Mouse (Mus musculus) heart, adult 2 months (tissue): ENCODE results near the gene Pomgnt1. TPM values are rescaled to one million over a fixed set of nuclear protein-coding genes. Genes with fewer than 3 reads are reported as not detected.

ENCODE experiments used
- DNase-seq, 2 experiments: peaks; one replicate each; pipeline ENCODE4 v3.0.0; 2021
- H3K27ac ChIP-seq: fragments of 200-600 bp; 2 replicates; pipeline ENCODE4 v1.8.1; 2022
- H3K27me3 ChIP-seq: fragments of 200-500 bp; 2 replicates; pipeline ENCODE4 v1.6.1; 2012; ENCODE audit warnings: mild to moderate bottlenecking, low read length, inconsistent platforms, mixed read lengths; ENCODE audit not compliant: control insufficient read depth, insufficient read depth
- H3K36me3 ChIP-seq: fragments of 200-500 bp; 2 replicates; pipeline ENCODE4 v1.6.1; 2012; ENCODE audit warnings: low read length, inconsistent platforms; ENCODE audit not compliant: control insufficient read depth, insufficient read depth
- H3K4me1 ChIP-seq: fragments of 200-500 bp; 2 replicates; pipeline ENCODE4 v1.6.1; 2011; ENCODE audit warnings: low read length; ENCODE audit not compliant: control insufficient read depth, insufficient read depth
- H3K4me3 ChIP-seq: fragments of 200-600 bp; 2 replicates; pipeline ENCODE4 v1.8.1; 2022
- H3K79me2 ChIP-seq: fragments of 200-500 bp; replicated peaks from 2 replicates; pipeline ENCODE4 v1.6.1; 2012; ENCODE audit warnings: mild to moderate bottlenecking, inconsistent platforms, low read length, moderate library complexity, mixed read lengths; ENCODE audit not compliant: control insufficient read depth, insufficient read depth
- H3K9ac ChIP-seq: fragments of 200-500 bp; 2 replicates; pipeline ENCODE4 v1.6.1; 2012; ENCODE audit warnings: low read depth, mild to moderate bottlenecking, control low read depth, inconsistent platforms, low read length, mixed read lengths
- CTCF ChIP-seq: fragments of 200-600 bp; IDR thresholded peaks from 2 replicates; pipeline ENCODE4 v1.8.1; 2022; ENCODE audit warnings: antibody characterized with exemption, mild to moderate bottlenecking, moderate library complexity
- EP300 ChIP-seq: fragments of 200-500 bp; IDR thresholded peaks from 2 replicates; pipeline ENCODE4 v1.6.1; 2011; ENCODE audit warnings: low read depth, low read length, control low read depth; ENCODE audit not compliant: insufficient read depth
- POLR2A ChIP-seq: fragments of 200-500 bp; IDR thresholded peaks from 2 replicates; pipeline ENCODE4 v1.6.1; 2011; ENCODE audit warnings: mild to moderate bottlenecking, low read depth, low read length, control low read depth; ENCODE audit not compliant: insufficient read depth
- WGBS: fragments of 180-500 bp; shearing (Covaris S2); methylation state at CpG from one replicate; pipeline ENCODE4 v1.1.7; 2018; 5-methylcytosine and 5-hydroxymethylcytosine counted together
- intact Hi-C: fragments of 180-260 bp; cut with DNase I; formaldehyde crosslinking; loops from one replicate; pipeline ENCODE4 v1.15.1; 2025
- polyA plus RNA-seq: library from polyadenylated mRNA; depleted of rRNA; stranded (reverse); fragments of >200 nt; gene quantifications from 2 replicates; pipeline ENCODE4 v1.2.3, GENCODE M21; 2012
- total RNA-seq, 2 experiments: library from RNA; stranded (reverse); gene quantifications; 2 replicates each; pipeline ENCODE4 v1.2.3; 2021

Pomgnt1 gene
- total and polyA plus RNA-seq, 3 experiments, result 44.4 to 59.5 (median 52.7) TPM

GRCm38 (mm10) chr4:116164759-116165554, 41.3 kb downstream of the Pomgnt1 start:
- Histone ChIP-seq H3K9ac (no peak overlapping the region), H3K79me2 (no peaks in the 10 kb centered on the region), H3K4me3 (no peak overlapping the region), H3K27me3 (no peaks in the 10 kb centered on the region), H3K36me3 (no peaks in the 10 kb centered on the region), H3K4me1 (peaks cover 10% of the 10 kb centered on the region), H3K27ac (no peak overlapping the region)
- intact Hi-C loops, result no loop called here
- DNase-seq, result no peak
- TF ChIP-seq EP300 (no peak), POLR2A (no peak), CTCF (no peak)
- WGBS, result 84% methylated on average over 2 of the region's 2 CpGs

DNA sequence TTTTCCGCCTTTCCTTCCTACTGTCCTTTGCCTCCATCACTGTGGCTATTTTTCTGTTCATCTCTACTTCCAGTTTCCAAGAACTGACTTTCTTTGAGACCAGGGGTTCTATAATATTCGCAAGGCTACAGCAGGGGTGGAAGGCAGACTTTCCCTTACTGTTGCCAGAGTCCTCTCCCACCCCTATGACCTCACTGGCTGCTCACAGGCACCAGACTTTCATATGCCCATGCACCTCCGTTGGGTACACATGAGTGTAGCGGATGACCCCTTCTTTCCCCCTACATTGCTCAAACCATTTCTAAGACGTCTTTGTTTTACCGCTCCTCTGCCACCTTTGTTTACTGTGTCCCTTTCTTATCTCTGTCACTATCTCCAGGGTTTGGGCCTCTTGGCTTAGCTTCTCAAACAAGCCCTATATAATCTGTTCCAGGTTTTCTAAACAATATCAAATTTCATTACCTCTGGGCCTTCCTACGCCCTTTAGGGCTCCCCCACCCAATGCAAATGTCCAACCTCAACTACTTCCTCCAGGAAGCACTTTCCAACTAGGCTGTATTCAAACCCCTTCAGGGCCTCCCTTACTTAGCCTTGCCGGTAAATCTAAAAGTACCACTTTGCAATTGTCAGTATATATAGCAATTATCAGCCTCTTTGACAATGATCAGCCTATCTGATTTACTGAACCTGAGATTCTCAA, 42.2 kb downstream of the Pomgnt1 start:
- Histone ChIP-seq H3K4me3 (no peak overlapping the region), H3K36me3 (no peaks in the 10 kb centered on the region), H3K79me2 (no peaks in the 10 kb centered on the region), H3K4me1 (peaks cover 9% of the 10 kb centered on the region), H3K27ac (no peak overlapping the region), H3K27me3 (no peaks in the 10 kb centered on the region), H3K9ac (no peak overlapping the region)
- DNase-seq, result no peak
- no peak for TF ChIP-seq EP300
- TF ChIP-seq POLR2A, result no peak
- TF ChIP-seq CTCF, result no peak
- 76% methylated on average over 8 of the region's 8 CpGs for WGBS
- intact Hi-C loops, result no loop called here

- Histone ChIP-seq H3K9ac (no peak within 1 kb of the TSS), H3K36me3 (no peaks in the 10 kb centered on the region), H3K4me1 (peaks cover 6% of the 10 kb centered on the region), H3K27ac (no peak within 1 kb of the TSS), H3K79me2 (no peaks in the 10 kb centered on the region), H3K27me3 (no peaks in the 10 kb centered on the region), H3K4me3 (no peak within 1 kb of the TSS)
- no peak for DNase-seq
- 33% methylated on average over 7 of the region's 7 CpGs for WGBS
- TF ChIP-seq CTCF (peak; percentile 35), EP300 (no peak)
- intact Hi-C loops, result no loop called here
Measured at GRCm38 (mm10) chr4:116167404-116167803, 43.8 kb downstream of the Pomgnt1 start, which contains the start of gene Tspan1. Tspan1 (minus strand) TSS chr4:116167601.

GRCm38 (mm10) chr4:116168617-116169352, 45.1 kb downstream of the Pomgnt1 start:
- Histone ChIP-seq H3K79me2 (no peaks in the 10 kb centered on the region), H3K27me3 (no peaks in the 10 kb centered on the region), H3K9ac (no peak overlapping the region), H3K36me3 (no peaks in the 10 kb centered on the region), H3K4me3 (no peak overlapping the region), H3K27ac (no peak overlapping the region), H3K4me1 (peaks cover 2% of the 10 kb centered on the region)
- intact Hi-C loops, result loop anchor here (1.0 to 2.0 kb wide), 2 partner anchors 76 to 114 kb away; no protein-coding TSS in a partner anchor
- TF ChIP-seq CTCF, result peak; percentile 78
- TF ChIP-seq EP300, result peak; percentile 64; the same call in 1 of the 2 replicates
- no peak for TF ChIP-seq POLR2A
- 71% methylated on average over 7 of the region's 8 CpGs for WGBS
- DNase-seq, result peak; percentile 71 to 81

DNA sequence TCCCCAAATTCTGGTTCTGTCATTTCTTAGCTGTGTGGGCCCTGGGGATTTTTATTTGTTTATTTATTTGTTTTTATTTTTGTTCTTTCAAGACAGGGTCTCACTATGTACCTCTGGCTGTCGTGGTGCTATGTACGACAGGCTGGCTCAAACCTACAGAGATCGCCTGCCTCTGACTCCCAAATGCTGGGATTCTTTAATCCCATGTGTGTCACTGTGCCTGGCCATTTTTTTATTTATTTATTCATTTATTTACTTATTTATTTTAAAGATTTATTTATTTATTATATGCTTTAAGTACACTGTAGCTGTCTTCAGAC, 45.7 kb downstream of the Pomgnt1 start:
- DNase-seq, result no peak
- intact Hi-C loops, result loop anchor here (1.0 to 2.0 kb wide), 2 partner anchors 75 to 113 kb away; no protein-coding TSS in a partner anchor
- H3K79me2 ChIP-seq, result no peaks in the 10 kb centered on the region
- H3K4me3 ChIP-seq, result no peak overlapping the region
- no peaks in the 10 kb centered on the region for H3K27me3 ChIP-seq
- H3K4me1 ChIP-seq, result peaks cover 2% of the 10 kb centered on the region
- no peak overlapping the region for H3K9ac ChIP-seq
- no peaks in the 10 kb centered on the region for H3K36me3 ChIP-seq
- TF ChIP-seq EP300, result no peak
- TF ChIP-seq CTCF, result no peak
- TF ChIP-seq POLR2A, result no peak
- no peak overlapping the region for H3K27ac ChIP-seq
- 65% methylated on average over 3 of the region's 3 CpGs for WGBS
